Mouse (Mus musculus) forebrain, postnatal 0 days (tissue): ENCODE measurements around the gene Zc3h18. TPM values are rescaled to one million over a fixed set of nuclear protein-coding genes. Genes with fewer than 3 reads are reported as not detected.
A peak's percentile ranks its signal among the peaks of the same experiment; 100 is the strongest.

ENCODE experiments used
- ATAC-seq: fragments of 200-750 bp; cut with Nextera tagmentation; 2 replicates; pipeline ENCODE4 v1.8.0; 2017; ENCODE audit warnings: mild to moderate bottlenecking, moderate library complexity
- DNase-seq: peaks from one replicate; pipeline ENCODE4 v3.0.0-alpha.2; 2015
- H3K27ac ChIP-seq: fragments of 300-500 bp; sonication (generic); 2 replicates; pipeline ENCODE4 v1.5.1; 2014; ENCODE audit warnings: low read depth, mild to moderate bottlenecking, antibody characterized with exemption, low read length, moderate library complexity, mixed read lengths
- H3K27me3 ChIP-seq: fragments of 300-500 bp; sonication (generic); 2 replicates; pipeline ENCODE4 v1.6.1; 2014; ENCODE audit warnings: mild to moderate bottlenecking, low read length, mixed read lengths; ENCODE audit not compliant: insufficient read depth
- H3K36me3 ChIP-seq: fragments of 300-500 bp; sonication (generic); 2 replicates; pipeline ENCODE4 v1.6.1; 2014; ENCODE audit warnings: mild to moderate bottlenecking, moderate library complexity; ENCODE audit not compliant: insufficient read depth
- H3K4me1 ChIP-seq: fragments of 300-500 bp; sonication (generic); 2 replicates; pipeline ENCODE4 v1.6.1; 2014; ENCODE audit warnings: antibody characterized with exemption; ENCODE audit not compliant: insufficient read depth
- H3K4me2 ChIP-seq: fragments of 300-500 bp; sonication (generic); 2 replicates; pipeline ENCODE4 v1.6.1; 2014; ENCODE audit warnings: low read depth, mild to moderate bottlenecking, moderate library complexity
- H3K4me3 ChIP-seq: fragments of 300-500 bp; sonication (generic); 2 replicates; pipeline ENCODE4 v1.5.1; 2014; ENCODE audit warnings: low read depth, low read length, mixed read lengths
- H3K9ac ChIP-seq: fragments of 300-500 bp; sonication (generic); 2 replicates; pipeline ENCODE4 v1.6.1; 2014; ENCODE audit warnings: mild to moderate bottlenecking
- H3K9me3 ChIP-seq: fragments of 300-500 bp; sonication (generic); 2 replicates; pipeline ENCODE4 v1.6.1; 2016; ENCODE audit warnings: low read length
- CTCF ChIP-seq: sonication (generic); IDR thresholded peaks from 2 replicates; pipeline ENCODE4 v1.5.1; 2016; ENCODE audit warnings: antibody characterized with exemption, control low read depth, low read depth
- WGBS: fragments of 180-500 bp; shearing (Covaris S2); extraction: QIAGEN DNeasy Blood & Tissue Kit; methylation state at CpG from one replicate; pipeline ENCODE4 v1.1.7; 2014; 5-methylcytosine and 5-hydroxymethylcytosine counted together
- polyA plus RNA-seq: library from polyadenylated mRNA; unstranded; fragments of >200 nt; fragmentation: Nextera tagmentation; extraction: Ambion mirVana; gene quantifications from 2 replicates; pipeline ENCODE4 v1.2.1, GENCODE M21; 2015
- total RNA-seq: library from RNA; depleted of rRNA; stranded (reverse); fragments of >200 nt; gene quantifications from 2 replicates; pipeline ENCODE4 v1.2.3, GENCODE M21; 2014

Zc3h18 gene
- total and polyA plus RNA-seq, 2 experiments from 2014 or later, result 27.3 to 40.9 TPM

DNA sequence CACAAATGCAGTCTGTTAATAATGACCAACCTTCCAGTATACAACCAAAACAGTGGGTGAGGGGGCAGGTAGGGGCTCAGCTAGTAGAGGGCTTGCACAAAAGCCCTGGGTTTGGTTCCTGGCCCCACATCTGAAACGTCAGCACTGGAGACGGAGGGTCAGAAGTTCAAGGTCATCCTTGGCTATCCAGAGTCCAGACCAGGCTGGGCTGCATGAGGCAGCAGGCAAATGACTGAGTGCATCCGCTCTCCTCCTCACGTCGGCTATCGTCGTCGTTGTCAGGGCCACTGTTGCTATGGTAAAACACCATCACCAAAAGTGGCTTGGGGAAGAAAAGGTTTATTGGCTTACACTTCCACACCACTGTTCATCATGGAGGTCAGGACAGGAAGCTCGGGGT lies 37.9 kb downstream of the Zc3h18 start:
- no peak overlapping the region for H3K9ac ChIP-seq
- no peak overlapping the region for H3K4me3 ChIP-seq
- no peaks in the 10 kb centered on the region for H3K9me3 ChIP-seq
- peaks cover 90% of the 10 kb centered on the region for H3K36me3 ChIP-seq
- H3K4me2 ChIP-seq, result no peak overlapping the region
- no peaks in the 10 kb centered on the region for H3K27me3 ChIP-seq
- H3K4me1 ChIP-seq, result no peaks in the 10 kb centered on the region
- 89% methylated on average over 9 of the region's 9 CpGs for WGBS
- DNase-seq (no peak), ATAC-seq (no peak)
- no peak for TF ChIP-seq CTCF
- no peak overlapping the region for H3K27ac ChIP-seq

DNA sequence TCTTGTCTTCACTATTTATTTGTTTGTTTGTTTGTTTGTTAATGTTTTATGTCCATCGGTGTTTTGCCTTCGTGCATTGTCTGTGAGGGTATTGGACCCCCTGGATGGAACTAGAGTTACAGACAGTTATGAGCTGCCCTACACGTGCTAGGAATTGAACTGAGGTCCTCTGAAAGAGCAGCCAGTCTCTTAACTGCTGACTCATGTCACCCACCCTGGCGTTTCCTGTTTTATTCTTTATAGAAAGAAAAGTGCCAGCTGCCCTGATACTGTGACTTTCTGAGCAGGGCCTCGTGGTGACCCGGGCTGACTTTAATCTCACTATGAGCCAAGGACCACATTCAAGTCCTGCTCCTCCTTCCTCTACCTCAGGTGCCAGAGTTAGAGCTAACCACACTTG lies 39.1 kb downstream of the Zc3h18 start:
- TF ChIP-seq CTCF, result no peak
- Histone ChIP-seq H3K27ac (no peak overlapping the region), H3K4me2 (no peak overlapping the region), H3K36me3 (peaks cover 79% of the 10 kb centered on the region), H3K9ac (no peak overlapping the region), H3K4me1 (no peaks in the 10 kb centered on the region), H3K9me3 (no peaks in the 10 kb centered on the region), H3K27me3 (no peaks in the 10 kb centered on the region), H3K4me3 (no peak overlapping the region)
- no peak for ATAC-seq
- no peak for DNase-seq
- WGBS, result 93% methylated on average over 6 of the region's 6 CpGs

DNA sequence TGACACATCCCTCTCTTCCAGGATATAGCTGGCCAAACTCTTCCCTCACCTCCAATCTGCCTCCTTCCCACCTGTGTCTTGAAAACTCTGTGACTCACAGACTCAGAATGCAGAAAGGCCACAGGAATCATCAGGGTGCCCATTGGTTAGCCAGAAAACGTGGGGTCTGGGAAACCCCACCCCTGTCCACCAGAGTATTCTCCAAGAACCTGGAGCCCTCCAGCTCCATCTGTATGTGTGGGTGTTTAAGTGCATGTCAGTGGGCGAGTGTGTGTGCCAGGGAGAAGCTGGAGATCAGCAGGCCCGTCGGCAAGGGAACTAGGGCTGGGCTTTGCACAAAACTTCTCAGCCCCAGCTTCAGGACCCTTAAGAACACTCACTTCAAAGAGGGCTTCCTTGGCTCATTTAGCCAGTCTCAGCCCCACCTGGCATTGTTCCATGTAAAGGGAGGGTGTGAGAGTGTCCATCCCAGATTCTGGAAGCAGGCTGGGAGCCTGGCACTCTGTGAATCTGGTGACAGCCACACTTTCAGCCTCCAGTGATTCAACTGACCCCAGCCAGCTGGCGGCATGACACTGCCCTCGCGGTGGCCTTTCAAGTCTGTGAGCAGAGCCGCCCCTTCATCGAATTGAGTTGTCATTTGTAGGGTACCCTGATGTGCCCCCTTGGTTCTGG lies 43.6 kb downstream of the Zc3h18 start:
- H3K9ac ChIP-seq, result no peak overlapping the region
- no peaks in the 10 kb centered on the region for H3K4me1 ChIP-seq
- WGBS, result 53% methylated on average over 9 of the region's 9 CpGs
- no peak for TF ChIP-seq CTCF
- H3K27ac ChIP-seq, result no peak overlapping the region
- no peaks in the 10 kb centered on the region for H3K27me3 ChIP-seq
- peak; percentile 23; the same call in 1 of the 2 replicates for ATAC-seq
- H3K9me3 ChIP-seq, result no peaks in the 10 kb centered on the region
- peaks cover 35% of the 10 kb centered on the region for H3K36me3 ChIP-seq
- H3K4me3 ChIP-seq, result no peak overlapping the region
- DNase-seq, result peak; percentile 11
- no peak overlapping the region for H3K4me2 ChIP-seq

DNA sequence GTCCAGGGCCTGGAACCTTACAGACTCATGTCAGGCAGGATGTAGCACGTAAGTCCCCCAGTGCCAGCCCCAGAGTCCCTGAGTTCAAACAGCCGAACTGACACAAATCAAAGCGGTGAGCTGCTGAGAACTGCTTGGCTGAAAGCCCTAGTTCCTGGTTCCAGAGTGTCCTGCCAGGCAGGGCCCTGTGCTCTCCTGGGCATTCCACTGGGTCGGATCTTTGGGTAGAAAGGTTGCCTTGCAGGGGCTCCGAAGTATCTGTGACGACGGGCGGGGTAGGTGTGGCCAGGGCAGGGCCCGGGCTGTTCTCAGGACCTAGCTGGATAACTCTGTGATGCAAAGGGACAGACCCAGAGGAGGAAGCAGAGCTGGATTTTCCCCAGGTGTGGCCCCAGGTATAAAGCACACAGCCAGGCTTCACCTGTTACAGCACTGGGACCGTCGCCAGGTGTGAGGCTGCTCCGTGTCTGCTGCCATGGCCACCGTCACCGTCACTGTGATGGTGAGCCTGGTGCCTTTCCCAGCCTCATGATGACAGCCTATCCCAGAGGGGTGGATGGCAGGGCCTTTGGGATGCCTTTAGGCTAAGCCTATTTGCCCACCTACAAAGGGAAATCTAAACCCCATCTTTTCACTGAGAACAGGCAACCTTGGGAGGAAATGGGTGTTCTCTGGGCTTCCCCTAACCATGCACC lies 45.1 kb downstream of the Zc3h18 start, which contains the start of gene Il17c:
Gene Il17c, plus strand, starts transcription at position 645 of the 695 bp plus-strand sequence.
- H3K27ac ChIP-seq, result no peak within 1 kb of the TSS
- ATAC-seq (no peak), DNase-seq (no peak)
- H3K9me3 ChIP-seq, result no peaks in the 10 kb centered on the region
- no peak within 1 kb of the TSS for H3K4me2 ChIP-seq
- peaks cover 20% of the 10 kb centered on the region for H3K36me3 ChIP-seq
- H3K9ac ChIP-seq, result no peak within 1 kb of the TSS
- no peak for TF ChIP-seq CTCF
- no peak within 1 kb of the TSS for H3K4me3 ChIP-seq
- WGBS, result 83% methylated on average over 14 of the region's 14 CpGs
- H3K27me3 ChIP-seq, result no peaks in the 10 kb centered on the region
- no peaks in the 10 kb centered on the region for H3K4me1 ChIP-seq

DNA sequence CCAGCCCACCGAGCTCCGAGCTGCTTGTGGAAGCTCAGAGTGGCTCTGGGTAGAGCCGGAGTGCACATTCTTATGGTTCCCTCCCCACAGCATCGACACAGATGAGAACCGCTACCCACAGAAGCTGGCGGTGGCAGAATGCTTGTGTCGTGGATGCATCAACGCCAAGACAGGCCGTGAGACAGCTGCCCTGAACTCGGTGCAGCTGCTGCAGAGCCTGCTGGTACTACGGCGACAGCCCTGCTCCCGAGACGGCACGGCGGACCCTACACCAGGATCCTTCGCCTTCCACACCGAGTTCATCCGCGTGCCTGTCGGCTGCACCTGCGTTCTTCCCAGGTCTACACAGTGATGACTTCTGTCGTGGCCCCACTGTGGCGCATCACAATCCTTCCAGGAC lies 46.8 kb downstream of the Zc3h18 start:
- Histone ChIP-seq H3K9me3 (no peaks in the 10 kb centered on the region), H3K4me1 (no peaks in the 10 kb centered on the region), H3K36me3 (peaks cover 6% of the 10 kb centered on the region; the same call in 1 of the 2 replicates), H3K27ac (no peak overlapping the region), H3K4me2 (no peak overlapping the region), H3K9ac (no peak overlapping the region), H3K4me3 (no peak overlapping the region), H3K27me3 (no peaks in the 10 kb centered on the region)
- no peak for TF ChIP-seq CTCF
- DNase-seq (no peak), ATAC-seq (no peak)
- 92% methylated on average over 24 of the region's 24 CpGs for WGBS

DNA sequence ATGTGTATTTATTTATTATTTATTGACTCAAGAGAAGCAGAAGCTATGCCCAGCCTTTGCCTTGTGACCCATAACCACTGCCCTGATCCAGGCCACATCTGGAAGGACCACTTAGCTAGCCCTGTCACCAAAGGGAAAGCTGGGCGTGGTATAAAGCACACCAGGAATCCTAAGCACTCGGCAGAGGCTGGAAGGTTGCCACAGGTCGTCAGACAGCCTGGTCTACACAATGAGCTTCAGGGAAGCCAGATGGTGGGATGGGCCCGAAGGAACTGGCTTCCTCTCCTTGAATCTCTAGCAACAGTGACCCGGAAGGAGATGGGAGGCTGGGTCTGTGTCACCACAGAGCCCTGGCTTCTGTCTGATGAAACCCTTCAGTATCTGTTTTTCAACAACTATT lies 47.2 kb downstream of the Zc3h18 start:
- H3K9ac ChIP-seq, result no peak overlapping the region
- H3K4me2 ChIP-seq, result no peak overlapping the region
- ATAC-seq (no peak), DNase-seq (no peak)
- H3K27ac ChIP-seq, result no peak overlapping the region
- peaks cover 3% of the 10 kb centered on the region; the same call in 1 of the 2 replicates for H3K36me3 ChIP-seq
- H3K4me1 ChIP-seq, result no peaks in the 10 kb centered on the region
- WGBS, result 50% methylated on average over 5 of the region's 5 CpGs
- no peaks in the 10 kb centered on the region for H3K9me3 ChIP-seq
- H3K27me3 ChIP-seq, result no peaks in the 10 kb centered on the region
- no peak overlapping the region for H3K4me3 ChIP-seq
- TF ChIP-seq CTCF, result no peak

DNA sequence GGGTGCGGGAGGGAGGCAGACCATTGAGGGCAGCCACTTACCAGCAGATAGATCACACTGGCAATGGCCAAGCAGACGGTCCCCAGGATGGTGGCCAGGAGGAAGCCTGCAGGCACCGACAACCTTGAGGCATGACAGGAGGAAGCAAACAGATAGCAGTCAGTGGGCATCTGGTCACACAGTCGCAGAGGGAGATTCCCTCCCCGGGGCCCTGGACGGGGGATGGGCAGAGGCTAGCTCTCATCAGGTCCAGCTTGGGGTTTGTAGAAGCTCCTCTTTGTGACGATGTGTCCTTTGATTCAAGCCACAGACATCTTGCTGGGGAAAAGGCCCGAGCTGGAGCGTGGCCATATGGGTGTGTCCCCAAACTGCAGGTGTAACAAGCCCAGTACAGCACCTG lies 49.7 kb downstream of the Zc3h18 start:
- TF ChIP-seq CTCF, result no peak
- Histone ChIP-seq H3K9ac (no peak overlapping the region), H3K4me3 (no peak overlapping the region), H3K36me3 (no peaks in the 10 kb centered on the region), H3K9me3 (no peaks in the 10 kb centered on the region), H3K4me2 (no peak overlapping the region), H3K4me1 (no peaks in the 10 kb centered on the region), H3K27me3 (no peaks in the 10 kb centered on the region), H3K27ac (no peak overlapping the region)
- 85% methylated on average over 9 of the region's 9 CpGs for WGBS
- no peak for ATAC-seq
- no peak for DNase-seq
